Mouse (Mus musculus) forebrain, embryonic 12.5 days (tissue): ENCODE measurements around the gene Apba1. TPM values are rescaled to one million over a fixed set of nuclear protein-coding genes. Genes with fewer than 3 reads are reported as not detected.

Source experiments
- ATAC-seq: fragments of 200-750 bp; cut with Nextera tagmentation; 2 replicates; pipeline ENCODE4 v1.8.0; 2017; ENCODE audit warnings: moderate TSS enrichment; ENCODE audit not compliant: low FRiP score
- H3K27ac ChIP-seq: fragments of 300-500 bp; sonication (generic); 2 replicates; pipeline ENCODE4 v1.5.1; 2016; ENCODE audit warnings: mild to moderate bottlenecking
- H3K27me3 ChIP-seq: fragments of 300-500 bp; sonication (generic); 2 replicates; pipeline ENCODE4 v1.6.1; 2016; ENCODE audit warnings: mild to moderate bottlenecking
- H3K36me3 ChIP-seq: fragments of 300-500 bp; sonication (generic); replicated peaks from 2 replicates; pipeline ENCODE4 v1.6.1; 2016; ENCODE audit warnings: mild to moderate bottlenecking
- H3K4me1 ChIP-seq: fragments of 300-500 bp; sonication (generic); 2 replicates; pipeline ENCODE4 v1.6.1; 2016
- H3K4me2 ChIP-seq: fragments of 300-500 bp; sonication (generic); 2 replicates; pipeline ENCODE4 v1.6.1; 2016; ENCODE audit warnings: mild to moderate bottlenecking, moderate library complexity
- H3K4me3 ChIP-seq: fragments of 300-500 bp; sonication (generic); replicated peaks from 2 replicates; pipeline ENCODE4 v1.5.1; 2016; ENCODE audit warnings: mild to moderate bottlenecking
- H3K9ac ChIP-seq: fragments of 300-500 bp; sonication (generic); 2 replicates; pipeline ENCODE4 v1.6.1; 2016; ENCODE audit warnings: mild to moderate bottlenecking
- H3K9me3 ChIP-seq: fragments of 300-500 bp; sonication (generic); 2 replicates; pipeline ENCODE4 v1.6.1; 2016
- WGBS: fragments of 180-500 bp; shearing (Covaris S2); methylation state at CpG from one replicate; pipeline ENCODE4 v1.1.7; 2016; 5-methylcytosine and 5-hydroxymethylcytosine counted together
- polyA plus RNA-seq: library from polyadenylated mRNA; unstranded; fragments of >200 nt; fragmentation: Nextera tagmentation; extraction: Ambion mirVana; gene quantifications from 2 replicates; pipeline ENCODE4 v1.2.1, GENCODE M21; 2016

The Apba1 gene
- polyA plus RNA-seq, 1 experiment from 2014 or later, result 2.8 TPM

GRCm38 (mm10) chr19:23780105-23780504, 21.4 kb downstream of the Apba1 start:
- H3K4me2 ChIP-seq, result no peak overlapping the region
- no peak for ATAC-seq

GRCm38 (mm10) chr19:23781968-23782367, 23.3 kb downstream of the Apba1 start:
- no peaks in the 10 kb centered on the region for H3K36me3 ChIP-seq
- no peak overlapping the region for H3K4me3 ChIP-seq
- 16% methylated on average over 9 of the region's 9 CpGs for WGBS
- H3K27ac ChIP-seq, result no peak overlapping the region
- no peak overlapping the region for H3K9ac ChIP-seq
- ATAC-seq, result peak; percentile 68; the same call in 1 of the 2 replicates
- H3K9me3 ChIP-seq, result no peaks in the 10 kb centered on the region
- no peaks in the 10 kb centered on the region for H3K27me3 ChIP-seq
- peak overlapping the region; percentile 22 for H3K4me2 ChIP-seq
- H3K4me1 ChIP-seq, result peaks cover 10% of the 10 kb centered on the region

More at GRCm38 (mm10) chr19:23780105-23780504, 21.4 kb downstream of the Apba1 start:
- H3K4me3 ChIP-seq, result no peak overlapping the region
- WGBS, result 89% methylated on average over 4 of the region's 4 CpGs
- H3K27ac ChIP-seq, result no peak overlapping the region
- H3K4me1 ChIP-seq, result peaks cover 10% of the 10 kb centered on the region
- no peaks in the 10 kb centered on the region for H3K27me3 ChIP-seq
- no peak overlapping the region for H3K9ac ChIP-seq
- no peaks in the 10 kb centered on the region for H3K36me3 ChIP-seq
- H3K9me3 ChIP-seq, result no peaks in the 10 kb centered on the region

- no peak overlapping the region for H3K4me3 ChIP-seq
- ATAC-seq, result no peak
- no peaks in the 10 kb centered on the region; the same call in 1 of the 2 replicates for H3K4me1 ChIP-seq
- H3K27ac ChIP-seq, result no peak overlapping the region
- H3K4me2 ChIP-seq, result no peak overlapping the region
- H3K9ac ChIP-seq, result no peak overlapping the region
- no peaks in the 10 kb centered on the region for H3K27me3 ChIP-seq
- WGBS, result 74% methylated on average over 9 of the region's 9 CpGs
- no peaks in the 10 kb centered on the region for H3K9me3 ChIP-seq
- no peaks in the 10 kb centered on the region for H3K36me3 ChIP-seq
Measured at GRCm38 (mm10) chr19:23788420-23789132, 29.9 kb downstream of the Apba1 start.

GRCm38 (mm10) chr19:23791704-23792103, 33.0 kb downstream of the Apba1 start:
- no peaks in the 10 kb centered on the region; the same call in none of the 2 replicates for H3K4me1 ChIP-seq
- no peak overlapping the region for H3K4me2 ChIP-seq
- WGBS, result 82% methylated on average over 6 of the region's 6 CpGs
- H3K4me3 ChIP-seq, result no peak overlapping the region
- no peaks in the 10 kb centered on the region for H3K9me3 ChIP-seq
- no peaks in the 10 kb centered on the region for H3K36me3 ChIP-seq
- no peak overlapping the region for H3K9ac ChIP-seq
- H3K27me3 ChIP-seq, result no peaks in the 10 kb centered on the region
- H3K27ac ChIP-seq, result no peak overlapping the region
- ATAC-seq, result no peak

- no peak overlapping the region for H3K4me2 ChIP-seq
- H3K27me3 ChIP-seq, result no peaks in the 10 kb centered on the region
- WGBS, result 91% methylated on average over 6 of the region's 6 CpGs
- H3K4me3 ChIP-seq, result no peak overlapping the region
- no peak overlapping the region for H3K9ac ChIP-seq
- H3K27ac ChIP-seq, result no peak overlapping the region
- H3K9me3 ChIP-seq, result no peaks in the 10 kb centered on the region
- no peaks in the 10 kb centered on the region; the same call in none of the 2 replicates for H3K4me1 ChIP-seq
- ATAC-seq, result no peak
- no peaks in the 10 kb centered on the region for H3K36me3 ChIP-seq
Measured at GRCm38 (mm10) chr19:23792559-23792958, 33.9 kb downstream of the Apba1 start.

GRCm38 (mm10) chr19:23794491-23794890, 35.8 kb downstream of the Apba1 start:
- no peaks in the 10 kb centered on the region for H3K27me3 ChIP-seq
- 77% methylated on average over 3 of the region's 3 CpGs for WGBS
- no peak overlapping the region for H3K4me3 ChIP-seq
- no peak overlapping the region for H3K4me2 ChIP-seq
- H3K4me1 ChIP-seq, result no peaks in the 10 kb centered on the region; the same call in 1 of the 2 replicates
- no peaks in the 10 kb centered on the region for H3K36me3 ChIP-seq
- no peak overlapping the region for H3K9ac ChIP-seq
- ATAC-seq, result no peak
- no peaks in the 10 kb centered on the region for H3K9me3 ChIP-seq
- H3K27ac ChIP-seq, result no peak overlapping the region

GRCm38 (mm10) chr19:23795156-23795555, 36.5 kb downstream of the Apba1 start:
- Histone ChIP-seq H3K4me3 (no peak overlapping the region), H3K9me3 (no peaks in the 10 kb centered on the region), H3K36me3 (no peaks in the 10 kb centered on the region), H3K27ac (no peak overlapping the region), H3K4me2 (no peak overlapping the region), H3K4me1 (no peaks in the 10 kb centered on the region; the same call in 1 of the 2 replicates), H3K9ac (no peak overlapping the region), H3K27me3 (no peaks in the 10 kb centered on the region)
- no peak for ATAC-seq
- 60% methylated on average over 4 of the region's 4 CpGs for WGBS

GRCm38 (mm10) chr19:23801174-23801573, 42.5 kb downstream of the Apba1 start:
- Histone ChIP-seq H3K4me3 (no peak overlapping the region), H3K4me1 (peaks cover 4% of the 10 kb centered on the region; the same call in 1 of the 2 replicates), H3K27me3 (no peaks in the 10 kb centered on the region), H3K36me3 (no peaks in the 10 kb centered on the region), H3K9ac (no peak overlapping the region), H3K4me2 (no peak overlapping the region), H3K27ac (no peak overlapping the region), H3K9me3 (no peaks in the 10 kb centered on the region)
- 59% methylated on average over 1 of the region's 1 CpGs for WGBS
- no peak for ATAC-seq

GRCm38 (mm10) chr19:23803221-23803870, 44.7 kb downstream of the Apba1 start:
- H3K9ac ChIP-seq, result no peak overlapping the region
- no peak for ATAC-seq
- whole genome bisulfite sequencing, result 70% methylated on average over 4 of the region's 4 CpGs

GRCm38 (mm10) chr19:23806796-23807195, 48.1 kb downstream of the Apba1 start:
- Histone ChIP-seq H3K4me3 (no peak overlapping the region), H3K4me2 (no peak overlapping the region), H3K27me3 (no peaks in the 10 kb centered on the region), H3K27ac (no peak overlapping the region), H3K9ac (no peak overlapping the region), H3K36me3 (no peaks in the 10 kb centered on the region), H3K4me1 (peaks cover 4% of the 10 kb centered on the region), H3K9me3 (no peaks in the 10 kb centered on the region)
- no peak for ATAC-seq
- 58% methylated on average over 6 of the region's 6 CpGs for WGBS

More at GRCm38 (mm10) chr19:23803221-23803870, 44.7 kb downstream of the Apba1 start:
- no peaks in the 10 kb centered on the region for H3K36me3 ChIP-seq
- no peak overlapping the region for H3K4me3 ChIP-seq
- H3K27ac ChIP-seq, result no peak overlapping the region
- no peak overlapping the region for H3K4me2 ChIP-seq
- H3K4me1 ChIP-seq, result peaks cover 4% of the 10 kb centered on the region; the same call in 1 of the 2 replicates
- H3K9me3 ChIP-seq, result no peaks in the 10 kb centered on the region
- no peaks in the 10 kb centered on the region for H3K27me3 ChIP-seq

GRCm38 (mm10) chr19:23807371-23807770, 48.7 kb downstream of the Apba1 start:
- Histone ChIP-seq H3K4me2 (no peak overlapping the region), H3K9me3 (no peaks in the 10 kb centered on the region), H3K36me3 (no peaks in the 10 kb centered on the region), H3K27ac (no peak overlapping the region), H3K9ac (no peak overlapping the region), H3K4me3 (no peak overlapping the region), H3K27me3 (no peaks in the 10 kb centered on the region), H3K4me1 (peaks cover 4% of the 10 kb centered on the region)
- no peak for ATAC-seq
- WGBS, result 85% methylated on average over 8 of the region's 8 CpGs

GRCm38 (mm10) chr19:23809236-23809635, 50.5 kb downstream of the Apba1 start:
- Histone ChIP-seq H3K4me3 (no peak overlapping the region), H3K36me3 (no peaks in the 10 kb centered on the region), H3K4me2 (no peak overlapping the region), H3K27me3 (no peaks in the 10 kb centered on the region), H3K9ac (no peak overlapping the region), H3K9me3 (no peaks in the 10 kb centered on the region), H3K4me1 (no peaks in the 10 kb centered on the region; the same call in 1 of the 2 replicates), H3K27ac (no peak overlapping the region)
- ATAC-seq, result no peak
- 90% methylated on average over 1 of the region's 1 CpGs for WGBS
